Mouse (Mus musculus) CH12.LX (cell line): ENCODE results near the gene Uggt1. TPM values are rescaled to one million over a fixed set of nuclear protein-coding genes. Genes with fewer than 3 reads are reported as not detected.

Experiments used
- DNase-seq: peaks from one replicate; pipeline ENCODE4 v3.0.0-alpha.2; 2013; ENCODE audit errors: extremely low read depth
- H3K27ac ChIP-seq: 2 replicates; pipeline ENCODE4 v1.5.1; 2012; ENCODE audit warnings: low read depth, mild to moderate bottlenecking, control low read depth, moderate library complexity; ENCODE audit not compliant: insufficient read depth
- H3K27me3 ChIP-seq: replicated peaks from 2 replicates; pipeline ENCODE3; 2012; ENCODE audit warnings: inconsistent platforms
- H3K36me3 ChIP-seq, 2 experiments: replicated peaks in 1 of 2; 2 replicates each; pipeline versions ENCODE3 to v1.6.1; 2012; ENCODE audit warnings: inconsistent platforms in 1 of 2, low read length in 1 of 2, mild to moderate bottlenecking in 1 of 2, mixed read lengths in 1 of 2, moderate library complexity in 1 of 2; ENCODE audit not compliant: control insufficient read depth in 1 of 2, insufficient read depth in 1 of 2
- H3K4me1 ChIP-seq, 2 experiments: 2 replicates each; pipeline ENCODE4 v1.6.1; 2012; ENCODE audit warnings: inconsistent platforms in 1 of 2, moderate library complexity in 1 of 2; ENCODE audit not compliant: insufficient read depth in 2 of 2, control insufficient read depth in 1 of 2
- H3K4me2 ChIP-seq: 2 replicates; pipeline ENCODE4 v1.6.1; 2012; ENCODE audit warnings: low read depth, mild to moderate bottlenecking, control low read depth; ENCODE audit not compliant: poor library complexity, insufficient read depth, severe bottlenecking
- H3K4me3 ChIP-seq, 3 experiments: fragments of 150-350 bp in 1 of 3; sonication (generic) in 1 of 3; replicated peaks in 1 of 3; 2 replicates each; pipeline versions ENCODE3 to v1.5.1; 2011 to 2012; ENCODE audit warnings: low read depth in 2 of 3, low read length in 2 of 3, mild to moderate bottlenecking in 2 of 3, moderate library complexity in 2 of 3, control low read depth in 1 of 3, improper control_type of control experiment in 1 of 3, inconsistent platforms in 1 of 3, mixed read lengths in 1 of 3; ENCODE audit not compliant: poor library complexity in 1 of 3
- H3K79me2 ChIP-seq: replicated peaks from 2 replicates; pipeline ENCODE4 v1.6.1; 2012; ENCODE audit warnings: mild to moderate bottlenecking, moderate library complexity; ENCODE audit not compliant: control insufficient read depth, poor library complexity, insufficient read depth, severe bottlenecking; ENCODE audit errors: extremely low read depth
- H3K9ac ChIP-seq: 2 replicates; pipeline ENCODE4 v1.6.1; 2012; ENCODE audit warnings: low read depth, mild to moderate bottlenecking, control low read depth, moderate library complexity; ENCODE audit not compliant: insufficient read depth
- H3K9me3 ChIP-seq: replicated peaks from 2 replicates; pipeline ENCODE3; 2012; ENCODE audit warnings: low read length, inconsistent platforms, mixed read lengths
- BHLHE40 ChIP-seq: IDR thresholded peaks from 2 replicates; pipeline ENCODE4 v1.6.1; 2011; ENCODE audit warnings: mild to moderate bottlenecking, low read depth, low read length, improper control_type of control experiment
- CTCF ChIP-seq, 2 experiments: IDR thresholded peaks in 1 of 2; conservative IDR thresholded peaks in 1 of 2; 2 replicates each; pipeline ENCODE4 v1.5.1; 2011 to 2012; ENCODE audit warnings: low read depth in 2 of 2, low read length in 2 of 2, improper control_type of control experiment in 1 of 2, inconsistent platforms in 1 of 2, mild to moderate bottlenecking in 1 of 2, moderate library complexity in 1 of 2
- ELF1 ChIP-seq: IDR thresholded peaks from 2 replicates; pipeline ENCODE4 v1.6.1; 2014; ENCODE audit warnings: low read depth, mild to moderate bottlenecking, inconsistent platforms, low read length, improper control_type of control experiment
- EP300 ChIP-seq: IDR thresholded peaks from 2 replicates; pipeline ENCODE4 v1.6.1; 2011; ENCODE audit warnings: low read length, improper control_type of control experiment
- ETS1 ChIP-seq: conservative IDR thresholded peaks from 2 replicates; pipeline ENCODE4 v1.6.1; 2012; ENCODE audit warnings: low read depth, mild to moderate bottlenecking, inconsistent platforms, low read length, improper control_type of control experiment, moderate library complexity
- GABPA ChIP-seq: IDR thresholded peaks from 2 replicates; pipeline ENCODE4 v1.6.1; 2012; ENCODE audit warnings: low read depth, low read length, improper control_type of control experiment, inconsistent platforms; ENCODE audit not compliant: insufficient replicate concordance
- HCFC1 ChIP-seq: IDR thresholded peaks from 2 replicates; pipeline ENCODE4 v1.6.1; 2012; ENCODE audit warnings: low read depth, mild to moderate bottlenecking, inconsistent platforms, low read length, improper control_type of control experiment
- JUN ChIP-seq: IDR thresholded peaks from 2 replicates; pipeline ENCODE4 v1.6.1; 2011; ENCODE audit warnings: low read depth, mild to moderate bottlenecking, low read length, improper control_type of control experiment, moderate library complexity; ENCODE audit not compliant: insufficient read depth
- JUND ChIP-seq: conservative IDR thresholded peaks from 2 replicates; pipeline ENCODE4 v1.6.1; 2011; ENCODE audit warnings: low read depth, low read length, improper control_type of control experiment
- KAT2A ChIP-seq: IDR thresholded peaks from 2 replicates; pipeline ENCODE4 v1.6.1; 2012; ENCODE audit warnings: low read length, improper control_type of control experiment, inconsistent platforms; ENCODE audit not compliant: insufficient replicate concordance
- MAFK ChIP-seq: IDR thresholded peaks from 2 replicates; pipeline ENCODE4 v1.6.1; 2011; ENCODE audit warnings: low read length, improper control_type of control experiment; ENCODE audit not compliant: insufficient replicate concordance
- MAZ ChIP-seq: IDR thresholded peaks from 2 replicates; pipeline ENCODE4 v1.6.1; 2012; ENCODE audit warnings: low read depth, mild to moderate bottlenecking, inconsistent platforms, low read length, improper control_type of control experiment, moderate library complexity
- MEF2A ChIP-seq: IDR thresholded peaks from 2 replicates; pipeline ENCODE4 v1.6.1; 2014; ENCODE audit warnings: low read depth, mild to moderate bottlenecking, inconsistent platforms, low read length, improper control_type of control experiment, borderline replicate concordance
- MXI1 ChIP-seq: IDR thresholded peaks from 2 replicates; pipeline ENCODE4 v1.6.1; 2011; ENCODE audit warnings: mild to moderate bottlenecking, low read depth, low read length, improper control_type of control experiment
- MYC ChIP-seq: IDR thresholded peaks from 2 replicates; pipeline ENCODE4 v1.6.1; 2011; ENCODE audit warnings: low read depth, mild to moderate bottlenecking, improper control_type of control experiment, low read length
- NRF1 ChIP-seq: IDR thresholded peaks from 2 replicates; pipeline ENCODE4 v1.6.1; 2014; ENCODE audit warnings: low read depth, mild to moderate bottlenecking, inconsistent platforms, low read length, improper control_type of control experiment, moderate library complexity
- POLR2AphosphoS2 ChIP-seq: IDR thresholded peaks from 2 replicates; pipeline ENCODE4 v1.6.1; 2011; ENCODE audit warnings: low read depth, low read length, improper control_type of control experiment
- SIN3A ChIP-seq: IDR thresholded peaks from 2 replicates; pipeline ENCODE4 v1.6.1; 2012; ENCODE audit warnings: low read length, improper control_type of control experiment, inconsistent platforms
- SMC3 ChIP-seq: IDR thresholded peaks from 2 replicates; pipeline ENCODE4 v1.6.1; 2011; ENCODE audit warnings: low read depth, low read length, improper control_type of control experiment
- TBP ChIP-seq: conservative IDR thresholded peaks from 2 replicates; pipeline ENCODE4 v1.6.1; 2011; ENCODE audit warnings: low read depth, low read length, improper control_type of control experiment
- TCF12 ChIP-seq: IDR thresholded peaks from 2 replicates; pipeline ENCODE4 v1.6.1; 2014; ENCODE audit warnings: low read depth, mild to moderate bottlenecking, inconsistent platforms, low read length, improper control_type of control experiment
- UBTF ChIP-seq: IDR thresholded peaks from 2 replicates; pipeline ENCODE4 v1.6.1; 2012; ENCODE audit warnings: low read depth, mild to moderate bottlenecking, inconsistent platforms, low read length, improper control_type of control experiment, moderate library complexity
- ZKSCAN1 ChIP-seq: IDR thresholded peaks from 2 replicates; pipeline ENCODE4 v1.6.1; 2012; ENCODE audit warnings: low read depth, inconsistent platforms, low read length, improper control_type of control experiment, borderline replicate concordance
- dilution Hi-C: fragments of 300-500 bp; cut with MboI; formaldehyde crosslinking; loops from 2 replicates; pipeline ENCODE4 v1.14.3; 2020; ENCODE audit warnings: low sequenced_read_pairs; ENCODE audit not compliant: extremely low pct_unique_long_range_greater_than_20kb, extremely low pct_ligation_motif_present
- in situ Hi-C: fragments of 300-500 bp; cut with MboI; formaldehyde crosslinking; loops from 3 replicates; pipeline ENCODE4 v1.14.3; 2019; ENCODE audit warnings: low sequenced_read_pairs, low pct_ligation_motif_present, low pct_unique_long_range_greater_than_20kb, mixed read lengths
- polyA plus RNA-seq: library from polyadenylated mRNA; unstranded; fragments of >175 nt; gene quantifications from 2 replicates; pipeline ENCODE4 v1.2.1, GENCODE M21; 2012; ENCODE audit warnings: low read depth; ENCODE audit not compliant: insufficient read length
- total RNA-seq, 2 experiments: library from RNA; depleted of rRNA; stranded (reverse); fragments of 300-350 nt in 1 of 2; fragments of >200 nt in 1 of 2; gene quantifications; 2 replicates each; pipeline ENCODE4 v1.2.3; 2012 to 2014

Uggt1 gene
- total and polyA plus RNA-seq, 3 experiments = 35.3 to 41.2 (median 39.5) TPM

- in situ Hi-C loops (loop anchor here (25.0 kb wide), 1 partner anchor 436 kb away; no protein-coding TSS in a partner anchor), dilution Hi-C loops (no loop called here)
- DNase-seq = peak; percentile 54
- Histone ChIP-seq H3K9me3 (no peaks in the 10 kb centered on the region), H3K4me3 (no peak overlapping the region), H3K4me1 (peaks cover 13 to 42% of the 10 kb centered on the region in 2 experiments), H3K27me3 (no peaks in the 10 kb centered on the region), H3K9ac (no peak overlapping the region), H3K79me2 (no peaks in the 10 kb centered on the region), H3K27ac (no peak overlapping the region), H3K4me2 (peak overlapping the region; percentile 51; the same call in 1 of the 2 replicates), H3K36me3 (no peaks in the 10 kb centered on the region)
- TF ChIP-seq EP300 (peak; percentile 53), BHLHE40 (peak; percentile 89), ETS1 (no peak), TCF12 (0 out of 2 replicates have a peak, but pooled peaks have one; percentile 24), MAZ (no peak)
Observed at GRCm38 (mm10) chr1:36273288-36273687, 28.8 kb upstream of the Uggt1 start.

- no peaks in the 10 kb centered on the region for H3K9me3 ChIP-seq
- H3K36me3 ChIP-seq = peaks cover 1% of the 10 kb centered on the region in 2 experiments
- no peak overlapping the region for H3K9ac ChIP-seq
- no peaks in the 10 kb centered on the region for H3K79me2 ChIP-seq
- TF ChIP-seq MXI1 (no peak), EP300 (no peak), HCFC1 (no peak), MAFK (no peak), JUND (no peak), MAZ (no peak)
- in situ Hi-C loops = loop anchor here (25.0 kb wide), 1 partner anchor 435 kb away; no protein-coding TSS in a partner anchor
- peaks cover 15 to 42% of the 10 kb centered on the region in 2 experiments for H3K4me1 ChIP-seq
- DNase-seq = no peak
- H3K4me3 ChIP-seq = no peak overlapping the region
- no peak overlapping the region for H3K27ac ChIP-seq
- no peaks in the 10 kb centered on the region for H3K27me3 ChIP-seq
- no peak overlapping the region for H3K4me2 ChIP-seq
- dilution Hi-C loops = no loop called here
Observed at GRCm38 (mm10) chr1:36272546-36272945, 28.0 kb upstream of the Uggt1 start.

GRCm38 (mm10) chr1:36271516-36272230, 27.2 kb upstream of the Uggt1 start:
- peaks cover 3% of the 10 kb centered on the region in 2 experiments for H3K36me3 ChIP-seq
- in situ Hi-C loops = loop anchor here (25.0 kb wide), 1 partner anchor 434 kb away; no protein-coding TSS in a partner anchor
- dilution Hi-C loops = no loop called here
- DNase-seq = no peak
- no peak overlapping the region for H3K4me3 ChIP-seq
- no peak overlapping the region for H3K9ac ChIP-seq
- no peak overlapping the region for H3K27ac ChIP-seq
- peaks cover 17 to 42% of the 10 kb centered on the region in 2 experiments for H3K4me1 ChIP-seq
- H3K79me2 ChIP-seq = no peaks in the 10 kb centered on the region
- no peaks in the 10 kb centered on the region for H3K27me3 ChIP-seq
- H3K4me2 ChIP-seq = no peak overlapping the region
- TF ChIP-seq POLR2AphosphoS2 (no peak), BHLHE40 (no peak), JUN (no peak), GABPA (no peak), SIN3A (no peak), KAT2A (no peak), EP300 (no peak), MYC (no peak), JUND (no peak), MAFK (no peak), CTCF (conservative IDR thresholded peaks at IDR 0.05 in 1 of 2, IDR thresholded peaks at IDR 0.05 in 1 of 2; ENCODE audit: low read depth in 2 of 2, low read length in 2 of 2) (no peak), NRF1 (no peak), ELF1 (no peak), SMC3 (no peak), TCF12 (no peak), TBP (no peak), MEF2A (no peak), ZKSCAN1 (no peak), UBTF (no peak)
- no peaks in the 10 kb centered on the region for H3K9me3 ChIP-seq
